Mouse (Mus musculus) ES-E14 (cell line): ENCODE measurements around the gene Grm4. TPM values are rescaled to one million over a fixed set of nuclear protein-coding genes. Genes with fewer than 3 reads are reported as not detected.

ENCODE experiments used
- DNase-seq: peaks from one replicate; pipeline ENCODE4 v3.0.0-alpha.2; 2013; ENCODE audit warnings: low read depth, low spot score
- H3K27ac ChIP-seq: 2 replicates; pipeline ENCODE4 v1.5.1; 2012; ENCODE audit warnings: low read depth, mild to moderate bottlenecking, low read length, moderate library complexity, mixed read lengths; ENCODE audit not compliant: poor library complexity, insufficient read depth, severe bottlenecking
- H3K36me3 ChIP-seq: 2 replicates; pipeline ENCODE4 v1.6.1; 2012; ENCODE audit warnings: mild to moderate bottlenecking, low read length, moderate library complexity, mixed read lengths; ENCODE audit not compliant: control insufficient read depth, poor library complexity, insufficient read depth, severe bottlenecking
- H3K4me1 ChIP-seq, 2 experiments: fragments of 150-350 bp in 1 of 2; sonication (generic) in 1 of 2; 2 replicates each; pipeline ENCODE4 v1.6.1; 2012; ENCODE audit warnings: low read length in 2 of 2, mild to moderate bottlenecking in 1 of 2, mixed read lengths in 1 of 2; ENCODE audit not compliant: control insufficient read depth in 2 of 2, insufficient read depth in 2 of 2, poor library complexity in 1 of 2
- H3K4me3 ChIP-seq, 2 experiments: fragments of 150-350 bp in 1 of 2; sonication (generic) in 1 of 2; 2 replicates each; pipeline ENCODE4 v1.5.1; 2012; ENCODE audit warnings: low read length in 2 of 2, low read depth in 1 of 2, mild to moderate bottlenecking in 1 of 2, mixed read lengths in 1 of 2; ENCODE audit not compliant: insufficient read depth in 1 of 2, poor library complexity in 1 of 2, severe bottlenecking in 1 of 2
- H3K9ac ChIP-seq: 2 replicates; pipeline ENCODE4 v1.6.1; 2012; ENCODE audit warnings: low read depth, mild to moderate bottlenecking, low read length, mixed read lengths; ENCODE audit not compliant: poor library complexity, insufficient read depth, severe bottlenecking
- H3K9me3 ChIP-seq: fragments of 150-350 bp; sonication (generic); 2 replicates; pipeline ENCODE4 v1.6.1; 2012; ENCODE audit warnings: low read depth, mild to moderate bottlenecking, low read length; ENCODE audit not compliant: control insufficient read depth, insufficient read depth
- CHD2 ChIP-seq: IDR thresholded peaks from 2 replicates; pipeline ENCODE4 v1.6.1; 2014; ENCODE audit warnings: mild to moderate bottlenecking, low read depth, low read length, inconsistent platforms
- HCFC1 ChIP-seq: IDR thresholded peaks from 2 replicates; pipeline ENCODE4 v1.6.1; 2012; ENCODE audit warnings: low read length, inconsistent platforms, borderline replicate concordance; ENCODE audit not compliant: insufficient read depth
- MAFK ChIP-seq: IDR thresholded peaks from 2 replicates; pipeline ENCODE4 v1.6.1; 2014; ENCODE audit warnings: mild to moderate bottlenecking, low read depth, low read length, inconsistent platforms; ENCODE audit not compliant: insufficient read depth
- ZC3H11A ChIP-seq: IDR thresholded peaks from 2 replicates; pipeline ENCODE4 v1.6.1; 2012; ENCODE audit warnings: low read depth, mild to moderate bottlenecking, inconsistent platforms, low read length, borderline replicate concordance
- ZNF384 ChIP-seq: IDR thresholded peaks from 2 replicates; pipeline ENCODE4 v1.6.1; 2012; ENCODE audit warnings: low read depth, low read length, inconsistent platforms
- in situ Hi-C, 2 experiments: fragments of 600-800 bp; cut with MboI; formaldehyde crosslinking; loops; one replicate each; pipeline ENCODE4 v1.15.1; 2025; ENCODE audit warnings: low sequenced_read_pairs in 2 of 2, inconsistent platforms in 1 of 2; ENCODE audit not compliant: unreplicated experiment in 2 of 2
- total RNA-seq: library from RNA; depleted of rRNA; stranded (reverse); fragments of 300-350 nt; gene quantifications from 2 replicates; pipeline ENCODE4 v1.2.3, GENCODE M21; 2012

Gene Grm4
- total RNA-seq, 1 experiment = 0.49 TPM

DNA sequence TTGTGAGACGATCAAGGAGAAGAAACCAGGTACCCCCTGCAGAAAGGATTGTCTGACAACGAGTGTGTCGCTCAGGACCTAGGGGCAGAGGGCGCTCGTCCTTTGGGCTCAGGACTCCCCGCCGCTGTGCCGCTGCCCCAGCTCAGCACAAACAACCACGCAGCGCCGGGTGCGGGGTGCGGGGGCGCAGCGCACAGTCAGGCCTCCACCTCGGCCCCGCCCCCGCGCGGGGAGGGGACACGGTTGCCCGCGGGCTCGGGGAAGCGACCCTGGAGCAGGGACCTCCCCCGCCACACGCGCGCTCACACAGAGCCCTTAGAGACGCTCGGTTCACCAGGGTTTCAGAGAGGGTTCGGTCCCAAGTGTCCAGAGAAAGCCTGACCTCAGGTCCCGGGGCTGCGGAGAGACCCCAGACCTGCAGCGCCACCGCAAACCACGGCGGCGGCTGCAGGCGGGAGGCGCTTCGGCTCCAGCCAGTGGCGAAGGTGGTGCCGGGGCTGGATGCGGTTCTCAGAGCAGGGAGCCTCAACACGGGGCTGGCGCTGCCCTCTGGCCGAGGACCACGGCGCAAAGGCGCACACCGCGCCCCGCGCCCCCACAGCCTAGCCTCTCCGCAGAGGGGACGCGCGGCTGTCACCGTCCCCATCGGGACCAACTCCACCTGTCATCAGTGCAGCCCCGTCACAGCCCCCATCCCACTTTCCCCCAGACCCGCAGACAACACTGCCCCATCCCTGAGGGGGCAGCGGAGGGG lies 9.2 kb downstream of the Grm4 start:
- Histone ChIP-seq H3K36me3 (no peaks in the 10 kb centered on the region), H3K9ac (peak overlapping the region; percentile 55; the same call in 1 of the 2 replicates), H3K4me3 (peak overlapping the region; percentile 34 to 73), H3K4me1 (peaks cover 0 to 6% of the 10 kb centered on the region in 2 experiments; a peak in 1 of 4 replicates), H3K27ac (no peak overlapping the region), H3K9me3 (no peaks in the 10 kb centered on the region)
- TF ChIP-seq CHD2 (no peak), MAFK (no peak), ZC3H11A (no peak), ZNF384 (no peak), HCFC1 (no peak)
- DNase-seq = no peak
- in situ Hi-C loops = loop anchor here (10.0 to 25.0 kb wide), 2 partner anchors 297 to 325 kb away; no protein-coding TSS in a partner anchor

DNA sequence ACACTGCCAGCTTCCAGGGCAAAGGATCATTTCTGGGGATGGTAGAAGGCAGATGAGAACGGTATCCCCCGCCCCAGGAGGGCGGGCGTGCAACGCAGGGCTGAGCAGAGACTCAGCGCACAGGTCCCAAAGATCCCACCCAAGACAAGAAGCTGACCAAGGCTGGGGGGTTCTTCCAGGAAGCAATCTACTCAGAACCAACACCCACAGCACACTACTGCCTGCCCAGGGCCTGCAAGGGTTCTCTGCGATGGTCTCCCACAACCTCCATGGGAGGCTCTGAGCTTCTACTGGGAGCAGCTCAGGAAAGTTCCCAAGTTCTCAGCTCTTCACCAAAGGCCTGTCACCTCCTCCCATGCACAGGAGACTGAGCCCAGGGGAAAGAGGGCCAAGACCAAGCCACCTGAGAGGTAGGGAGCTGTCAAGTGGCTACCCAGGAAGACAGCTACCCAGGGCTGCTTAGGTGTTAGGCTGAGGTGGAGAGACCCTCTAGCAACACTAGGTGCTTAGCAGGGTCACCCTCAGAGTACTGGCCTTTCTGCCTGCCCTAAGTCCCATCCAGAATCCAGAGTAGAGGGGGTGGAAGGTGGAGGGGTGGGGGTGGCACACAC lies 10.0 kb downstream of the Grm4 start:
- no peak for TF ChIP-seq MAFK
- peaks cover 0 to 6% of the 10 kb centered on the region in 2 experiments; a peak in 1 of 4 replicates for H3K4me1 ChIP-seq

DNA sequence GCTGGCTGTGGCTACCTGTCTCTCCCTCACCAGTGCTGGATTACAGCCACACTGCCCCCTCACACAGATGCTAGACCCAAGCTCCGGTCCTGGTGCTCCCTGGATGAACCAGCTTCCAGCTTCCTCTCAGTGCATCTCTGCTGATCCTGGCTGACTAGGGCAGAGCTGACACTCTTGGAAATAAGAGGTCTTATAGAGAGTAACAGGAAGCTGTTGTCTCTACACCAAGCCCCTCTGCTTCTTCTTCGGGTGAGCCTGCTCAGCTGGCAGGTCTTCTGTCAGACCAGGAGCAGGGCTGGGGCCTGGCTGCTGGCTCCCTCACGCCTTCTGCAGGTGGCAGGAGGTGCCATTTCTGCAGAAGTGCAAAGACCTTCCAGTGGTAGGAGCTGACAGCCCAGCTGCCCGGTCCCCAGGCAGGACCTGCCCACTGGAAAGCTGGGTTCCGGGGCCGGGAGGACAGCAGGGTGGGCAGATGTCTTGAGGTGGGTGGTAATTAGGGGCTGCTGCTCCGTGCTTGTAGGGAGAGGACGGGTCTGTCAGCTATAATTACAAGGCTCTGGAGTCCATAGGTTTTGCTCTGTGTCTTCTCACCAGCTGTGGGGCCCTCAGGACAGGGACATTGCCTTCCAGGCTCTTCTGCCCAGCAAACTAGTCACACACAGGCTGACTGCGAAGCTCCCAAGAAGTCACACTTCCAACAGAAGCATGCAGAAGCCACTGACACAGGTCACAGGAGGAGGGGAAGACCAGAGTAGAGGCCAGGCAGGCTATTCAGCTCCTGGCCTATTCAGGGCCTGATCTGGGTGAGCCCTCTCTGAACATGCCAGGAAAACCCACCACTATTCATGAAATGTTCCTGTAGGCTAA lies 10.7 kb downstream of the Grm4 start:
- no peaks in the 10 kb centered on the region for H3K36me3 ChIP-seq
- in situ Hi-C loops = loop anchor here (10.0 to 25.0 kb wide), 2 partner anchors 296 to 323 kb away; no protein-coding TSS in a partner anchor

More for the DNA sequence above, 10.0 kb downstream of the Grm4 start:
- in situ Hi-C loops = loop anchor here (10.0 to 25.0 kb wide), 2 partner anchors 296 to 324 kb away; no protein-coding TSS in a partner anchor
- H3K27ac ChIP-seq = no peak overlapping the region
- H3K9me3 ChIP-seq = no peaks in the 10 kb centered on the region
- H3K9ac ChIP-seq = no peak overlapping the region
- no peaks in the 10 kb centered on the region for H3K36me3 ChIP-seq
- DNase-seq = no peak
- H3K4me3 ChIP-seq = peak overlapping the region; percentile 34 to 73; a peak in 2 of 4 replicates

DNA sequence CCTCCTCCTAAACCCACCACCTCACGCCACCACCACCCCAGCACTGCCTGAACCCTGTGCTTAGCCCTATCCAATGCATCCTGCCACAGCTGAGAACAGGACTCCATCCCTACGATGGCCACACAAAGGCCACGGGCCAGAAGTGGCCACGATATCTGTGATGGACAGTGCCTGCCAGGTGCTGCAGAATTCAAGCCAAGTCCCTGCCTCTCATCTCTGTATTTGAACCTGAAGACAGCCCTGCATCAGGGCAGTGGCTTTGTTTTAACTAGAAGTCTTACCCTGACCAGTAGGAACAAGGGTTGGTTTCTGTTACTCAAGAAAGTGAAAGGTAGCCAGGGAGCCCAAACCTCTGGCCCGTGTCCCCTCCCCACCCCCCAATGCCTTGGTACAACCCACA lies 12.1 kb downstream of the Grm4 start:
- no peaks in the 10 kb centered on the region for H3K9me3 ChIP-seq
- H3K27ac ChIP-seq = no peak overlapping the region
- DNase-seq = no peak
- H3K4me1 ChIP-seq = peaks cover 0 to 14% of the 10 kb centered on the region in 2 experiments; a peak in 2 of 4 replicates
- TF ChIP-seq HCFC1 = no peak
- no peak for TF ChIP-seq MAFK
- TF ChIP-seq CHD2 = no peak
- no peak overlapping the region for H3K4me3 ChIP-seq
- in situ Hi-C loops = loop anchor here in 1 of 2 experiments (25.0 kb wide), 1 partner anchor 322 kb away; no protein-coding TSS in a partner anchor
- no peaks in the 10 kb centered on the region for H3K36me3 ChIP-seq
- no peak overlapping the region for H3K9ac ChIP-seq

More for the DNA sequence above, 10.7 kb downstream of the Grm4 start:
- peaks cover 0 to 8% of the 10 kb centered on the region in 2 experiments; a peak in 1 of 4 replicates for H3K4me1 ChIP-seq
- no peak overlapping the region for H3K4me3 ChIP-seq
- TF ChIP-seq ZC3H11A = no peak
- TF ChIP-seq HCFC1 = no peak
- no peak for TF ChIP-seq CHD2
- TF ChIP-seq ZNF384 = no peak
- no peak for TF ChIP-seq MAFK
- no peak overlapping the region for H3K27ac ChIP-seq
- H3K9ac ChIP-seq = no peak overlapping the region
- H3K9me3 ChIP-seq = no peaks in the 10 kb centered on the region
- no peak for DNase-seq
